Mouse (Mus musculus): ENCODE results near the gene Cntnap2. TPM values are rescaled to one million over a fixed set of nuclear protein-coding genes. Genes with fewer than 3 reads are reported as not detected.

The Cntnap2 gene
- polyA plus RNA-seq, 1 experiment from 2014 or later: 48.2 TPM

DNA sequence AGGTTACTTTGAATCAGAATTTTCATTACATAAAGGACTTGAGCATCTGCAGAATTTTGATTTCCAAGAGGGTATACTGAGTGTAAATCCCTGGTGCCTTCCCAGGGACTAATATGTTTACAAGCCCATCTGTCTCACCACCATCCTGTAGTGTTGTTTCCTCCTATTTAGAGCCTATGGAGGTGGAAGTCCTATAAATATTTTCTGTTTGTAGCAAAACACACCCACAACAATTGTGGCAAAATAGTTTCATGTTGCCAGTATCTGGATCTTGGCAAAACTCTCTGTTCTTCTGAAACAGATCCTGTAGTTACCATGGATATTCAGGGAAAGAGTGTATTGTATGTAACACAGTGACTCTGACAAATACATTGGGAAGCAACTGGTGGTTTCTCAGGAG, 641.1 kb downstream of the Cntnap2 start:
- Histone ChIP-seq H3K36me3 (ENCODE audit: control insufficient read depth, insufficient read depth, low read length) (no peaks in the 10 kb centered on the region), H3K27ac (ENCODE audit: low read depth, low read length) (no peak overlapping the region), H3K9me3 (ENCODE audit: control insufficient read depth, low read length) (no peaks in the 10 kb centered on the region; the same call in 1 of the 2 replicates), H3K4me2 (ENCODE audit: low read length) (no peak overlapping the region), H3K4me3 (ENCODE audit: low read length) (no peak overlapping the region), H3K9ac (ENCODE audit: low read depth, low read length) (no peak overlapping the region), H3K27me3 (replicated peaks; ENCODE audit: control insufficient read depth, insufficient read depth, low read length) (no peaks in the 10 kb centered on the region), H3K4me1 (ENCODE audit: control insufficient read depth, insufficient read depth, low read depth, low read length) (no peaks in the 10 kb centered on the region)
- no peak for ATAC-seq

GRCm38 (mm10) chr6:45791612-45792011, 732.5 kb downstream of the Cntnap2 start:
- H3K27ac ChIP-seq (ENCODE audit: low read depth, low read length): no peak overlapping the region
- no peak overlapping the region for H3K4me3 ChIP-seq (ENCODE audit: low read length)
- ATAC-seq: no peak
- no peaks in the 10 kb centered on the region for H3K27me3 ChIP-seq (replicated peaks; ENCODE audit: control insufficient read depth, insufficient read depth, low read length)
- H3K4me2 ChIP-seq (ENCODE audit: low read length): no peak overlapping the region
- no peaks in the 10 kb centered on the region for H3K9me3 ChIP-seq (ENCODE audit: control insufficient read depth, low read length)
- no peaks in the 10 kb centered on the region for H3K36me3 ChIP-seq (ENCODE audit: control insufficient read depth, insufficient read depth, low read length)
- H3K4me1 ChIP-seq (ENCODE audit: control insufficient read depth, insufficient read depth, low read depth, low read length): no peaks in the 10 kb centered on the region
- no peak overlapping the region for H3K9ac ChIP-seq (ENCODE audit: low read depth, low read length)

DNA sequence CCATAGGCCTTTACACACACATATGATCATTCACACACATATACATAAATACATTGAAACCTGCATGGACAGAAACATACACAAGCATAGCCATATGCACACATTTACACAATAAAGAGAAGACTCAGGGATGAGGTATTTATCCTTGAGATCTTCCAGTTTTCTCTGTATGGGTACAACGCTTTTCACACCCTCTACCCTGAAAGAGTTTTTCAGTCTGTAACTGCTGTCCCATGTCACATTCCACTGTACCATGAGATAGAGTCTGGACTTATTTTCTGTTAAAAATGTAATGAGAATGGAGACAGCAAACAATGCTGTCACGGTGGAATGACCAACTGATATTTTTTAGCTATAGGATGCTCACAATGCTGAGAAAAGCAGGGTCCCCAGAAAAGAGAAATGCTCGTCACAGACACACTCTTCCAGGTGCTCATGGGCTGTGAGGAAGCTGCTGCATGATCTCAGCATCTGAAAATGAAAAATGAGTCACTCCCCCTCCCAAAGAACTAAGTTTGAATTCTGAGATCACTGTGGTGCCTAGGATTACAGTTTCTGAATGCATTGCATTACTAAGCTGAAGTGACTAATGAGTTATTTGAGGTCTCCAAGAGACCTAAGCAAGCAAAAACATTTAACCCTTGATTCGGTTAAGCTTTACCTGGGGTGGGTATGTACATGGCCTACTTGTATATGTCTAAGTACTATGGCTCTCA, 782.6 kb downstream of the Cntnap2 start:
- Histone ChIP-seq H3K4me1 (ENCODE audit: control insufficient read depth, insufficient read depth, low read depth, low read length) (no peaks in the 10 kb centered on the region), H3K4me3 (ENCODE audit: low read length) (no peak overlapping the region), H3K9me3 (ENCODE audit: control insufficient read depth, low read length) (no peaks in the 10 kb centered on the region), H3K9ac (ENCODE audit: low read depth, low read length) (no peak overlapping the region), H3K4me2 (ENCODE audit: low read length) (no peak overlapping the region), H3K27me3 (replicated peaks; ENCODE audit: control insufficient read depth, insufficient read depth, low read length) (no peaks in the 10 kb centered on the region), H3K36me3 (ENCODE audit: control insufficient read depth, insufficient read depth, low read length) (no peaks in the 10 kb centered on the region), H3K27ac (ENCODE audit: low read depth, low read length) (no peak overlapping the region)
- WGBS: 82% methylated on average over 4 of the region's 4 CpGs
- no peak for ATAC-seq

- Histone ChIP-seq H3K27ac (ENCODE audit: low read depth, low read length) (no peak overlapping the region), H3K4me1 (ENCODE audit: control insufficient read depth, insufficient read depth, low read depth, low read length) (no peaks in the 10 kb centered on the region), H3K9me3 (ENCODE audit: control insufficient read depth, low read length) (no peaks in the 10 kb centered on the region), H3K27me3 (replicated peaks; ENCODE audit: control insufficient read depth, insufficient read depth, low read length) (no peaks in the 10 kb centered on the region), H3K4me2 (ENCODE audit: low read length) (no peak overlapping the region), H3K4me3 (ENCODE audit: low read length) (no peak overlapping the region), H3K9ac (ENCODE audit: low read depth, low read length) (no peak overlapping the region), H3K36me3 (ENCODE audit: control insufficient read depth, insufficient read depth, low read length) (no peaks in the 10 kb centered on the region)
- 89% methylated on average over 1 of the region's 1 CpGs for WGBS
- no peak for ATAC-seq
Measured at GRCm38 (mm10) chr6:45843736-45844135, 784.6 kb downstream of the Cntnap2 start.

DNA sequence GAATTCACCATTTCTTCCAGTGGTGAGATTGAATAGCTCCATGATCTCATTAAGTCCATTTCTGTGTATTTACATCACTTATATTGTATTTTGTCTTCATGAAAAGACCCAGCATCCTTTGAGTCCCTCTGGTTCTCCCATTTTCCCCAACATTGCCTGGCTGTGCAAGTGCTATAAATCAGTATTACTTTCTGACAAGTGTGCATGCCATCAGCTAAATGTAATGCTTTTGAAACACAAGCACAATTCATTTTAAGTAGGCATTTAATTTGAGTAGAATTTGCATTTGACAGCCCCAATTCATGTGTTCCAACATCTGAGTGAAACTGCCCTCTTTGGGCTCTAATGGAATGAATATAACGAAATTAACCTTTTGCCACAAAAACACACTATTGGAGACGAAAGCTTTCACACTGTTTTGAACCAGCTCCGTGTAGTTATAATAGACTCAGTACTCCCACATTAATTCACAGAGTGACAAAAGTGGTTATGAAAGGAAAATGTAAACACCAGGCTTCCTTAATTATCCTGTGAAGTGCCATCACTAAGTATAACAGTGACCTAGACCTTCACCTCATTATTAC, 812.3 kb downstream of the Cntnap2 start:
- Histone ChIP-seq H3K36me3 (ENCODE audit: control insufficient read depth, insufficient read depth, low read length) (no peaks in the 10 kb centered on the region), H3K4me3 (ENCODE audit: low read length) (no peak overlapping the region), H3K9ac (ENCODE audit: low read depth, low read length) (no peak overlapping the region), H3K9me3 (ENCODE audit: control insufficient read depth, low read length) (no peaks in the 10 kb centered on the region; the same call in 1 of the 2 replicates), H3K27me3 (replicated peaks; ENCODE audit: control insufficient read depth, insufficient read depth, low read length) (no peaks in the 10 kb centered on the region), H3K27ac (ENCODE audit: low read depth, low read length) (no peak overlapping the region), H3K4me2 (ENCODE audit: low read length) (no peak overlapping the region), H3K4me1 (ENCODE audit: control insufficient read depth, insufficient read depth, low read depth, low read length) (no peaks in the 10 kb centered on the region)
- no peak for ATAC-seq
- WGBS: 28% methylated on average over 3 of the region's 3 CpGs

- H3K4me1 ChIP-seq (ENCODE audit: control insufficient read depth, insufficient read depth, low read depth, low read length): no peaks in the 10 kb centered on the region
- H3K27me3 ChIP-seq (replicated peaks; ENCODE audit: control insufficient read depth, insufficient read depth, low read length): no peaks in the 10 kb centered on the region
- no peaks in the 10 kb centered on the region for H3K9me3 ChIP-seq (ENCODE audit: control insufficient read depth, low read length)
- no peak overlapping the region for H3K4me2 ChIP-seq (ENCODE audit: low read length)
- H3K36me3 ChIP-seq (ENCODE audit: control insufficient read depth, insufficient read depth, low read length): no peaks in the 10 kb centered on the region
- no peak overlapping the region for H3K27ac ChIP-seq (ENCODE audit: low read depth, low read length)
- ATAC-seq: no peak
- H3K4me3 ChIP-seq (ENCODE audit: low read length): no peak overlapping the region
- H3K9ac ChIP-seq (ENCODE audit: low read depth, low read length): no peak overlapping the region
- WGBS: 78% methylated on average over 1 of the region's 1 CpGs
Measured at GRCm38 (mm10) chr6:45885486-45885885, 826.3 kb downstream of the Cntnap2 start.

- Histone ChIP-seq H3K4me3 (ENCODE audit: low read length) (no peak overlapping the region), H3K36me3 (ENCODE audit: control insufficient read depth, insufficient read depth, low read length) (no peaks in the 10 kb centered on the region), H3K9ac (ENCODE audit: low read depth, low read length) (no peak overlapping the region), H3K27ac (ENCODE audit: low read depth, low read length) (no peak overlapping the region), H3K4me2 (ENCODE audit: low read length) (no peak overlapping the region), H3K9me3 (ENCODE audit: control insufficient read depth, low read length) (no peaks in the 10 kb centered on the region), H3K4me1 (ENCODE audit: control insufficient read depth, insufficient read depth, low read depth, low read length) (no peaks in the 10 kb centered on the region), H3K27me3 (replicated peaks; ENCODE audit: control insufficient read depth, insufficient read depth, low read length) (no peaks in the 10 kb centered on the region)
- WGBS: 78% methylated on average over 3 of the region's 3 CpGs
- no peak for ATAC-seq
Measured at GRCm38 (mm10) chr6:45887901-45888300, 828.7 kb downstream of the Cntnap2 start.

- Histone ChIP-seq H3K27me3 (replicated peaks; ENCODE audit: control insufficient read depth, insufficient read depth, low read length) (no peaks in the 10 kb centered on the region), H3K9ac (ENCODE audit: low read depth, low read length) (no peak overlapping the region), H3K27ac (ENCODE audit: low read depth, low read length) (no peak overlapping the region), H3K9me3 (ENCODE audit: control insufficient read depth, low read length) (no peaks in the 10 kb centered on the region), H3K4me2 (ENCODE audit: low read length) (no peak overlapping the region), H3K4me3 (ENCODE audit: low read length) (no peak overlapping the region), H3K4me1 (ENCODE audit: control insufficient read depth, insufficient read depth, low read depth, low read length) (no peaks in the 10 kb centered on the region), H3K36me3 (ENCODE audit: control insufficient read depth, insufficient read depth, low read length) (no peaks in the 10 kb centered on the region)
- no peak for ATAC-seq
- WGBS: 94% methylated on average over 3 of the region's 3 CpGs
Measured at GRCm38 (mm10) chr6:45938263-45938662, 879.1 kb downstream of the Cntnap2 start.

DNA sequence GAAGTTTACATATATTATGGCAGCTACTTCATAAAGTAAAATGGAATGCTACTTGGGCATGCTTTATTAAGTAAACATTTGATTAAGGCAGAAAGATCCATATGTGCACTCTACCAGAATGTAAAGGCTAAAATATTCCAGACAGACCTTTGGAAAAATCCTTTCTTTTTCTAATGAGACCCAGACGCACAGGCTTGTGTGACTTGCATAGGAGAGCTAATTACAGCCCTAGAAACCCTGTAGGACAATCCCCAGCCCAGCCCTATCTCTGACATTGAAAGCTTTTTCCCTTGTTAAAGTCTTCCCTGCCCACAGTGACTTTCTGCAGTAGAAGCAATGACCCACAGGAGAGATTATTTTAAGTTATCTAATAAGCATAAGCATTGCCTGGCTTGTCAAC, 879.6 kb downstream of the Cntnap2 start:
- Histone ChIP-seq H3K9me3 (ENCODE audit: control insufficient read depth, low read length) (no peaks in the 10 kb centered on the region), H3K4me3 (ENCODE audit: low read length) (no peak overlapping the region), H3K27me3 (replicated peaks; ENCODE audit: control insufficient read depth, insufficient read depth, low read length) (no peaks in the 10 kb centered on the region), H3K4me2 (ENCODE audit: low read length) (no peak overlapping the region), H3K9ac (ENCODE audit: low read depth, low read length) (no peak overlapping the region), H3K4me1 (ENCODE audit: control insufficient read depth, insufficient read depth, low read depth, low read length) (no peaks in the 10 kb centered on the region), H3K36me3 (ENCODE audit: control insufficient read depth, insufficient read depth, low read length) (no peaks in the 10 kb centered on the region), H3K27ac (ENCODE audit: low read depth, low read length) (no peak overlapping the region)
- 32% methylated on average over 1 of the region's 1 CpGs for WGBS
- ATAC-seq: no peak

Measured in hindbrain, embryonic 16.5 days (tissue).